Mouse (Mus musculus) intestine, postnatal 0 days (tissue): Measurements from ENCODE around the gene Dnajb2. TPM values are rescaled to one million over a fixed set of nuclear protein-coding genes. Genes with fewer than 3 reads are reported as not detected.

Experiments used
- ATAC-seq: fragments of 200-750 bp; cut with Nextera tagmentation; 2 replicates; pipeline ENCODE4 v1.8.0; 2017; ENCODE audit warnings: mild to moderate bottlenecking, moderate TSS enrichment, moderate library complexity
- H3K27ac ChIP-seq: fragments of 300-500 bp; sonication (generic); 2 replicates; pipeline ENCODE4 v1.5.1; 2014; ENCODE audit warnings: mild to moderate bottlenecking, low read depth, low read length, moderate library complexity
- H3K27me3 ChIP-seq: fragments of 300-500 bp; sonication (generic); replicated peaks from 2 replicates; pipeline ENCODE4 v1.6.1; 2014; ENCODE audit warnings: low read length, mixed read lengths; ENCODE audit not compliant: control insufficient read depth, insufficient read depth
- H3K36me3 ChIP-seq: fragments of 300-500 bp; sonication (generic); 2 replicates; pipeline ENCODE4 v1.6.1; 2014; ENCODE audit warnings: mild to moderate bottlenecking, moderate library complexity; ENCODE audit not compliant: control insufficient read depth, insufficient read depth
- H3K4me1 ChIP-seq: fragments of 300-500 bp; sonication (generic); replicated peaks from 2 replicates; pipeline ENCODE4 v1.6.1; 2014; ENCODE audit warnings: antibody characterized with exemption, low read length, mixed read lengths; ENCODE audit not compliant: control insufficient read depth, insufficient read depth
- H3K4me2 ChIP-seq: fragments of 300-500 bp; sonication (generic); replicated peaks from 2 replicates; pipeline ENCODE4 v1.6.1; 2014; ENCODE audit warnings: low read depth, mild to moderate bottlenecking, moderate library complexity
- H3K4me3 ChIP-seq: fragments of 300-500 bp; sonication (generic); 2 replicates; pipeline ENCODE4 v1.5.1; 2014; ENCODE audit warnings: low read depth, low read length
- H3K9ac ChIP-seq: fragments of 300-500 bp; sonication (generic); 2 replicates; pipeline ENCODE4 v1.6.1; 2014; ENCODE audit warnings: mild to moderate bottlenecking, low read depth, low read length
- H3K9me3 ChIP-seq: fragments of 300-500 bp; sonication (generic); 2 replicates; pipeline ENCODE4 v1.6.1; 2016; ENCODE audit warnings: mixed run types; ENCODE audit not compliant: control insufficient read depth
- CTCF ChIP-seq: sonication (generic); IDR thresholded peaks from 2 replicates; pipeline ENCODE4 v1.5.1; 2016; ENCODE audit warnings: low read depth, mild to moderate bottlenecking, control low read depth, antibody characterized with exemption, moderate library complexity
- WGBS: fragments of 180-500 bp; shearing (Covaris S2); extraction: QIAGEN DNeasy Blood & Tissue Kit; methylation state at CpG from one replicate; pipeline ENCODE4 v1.1.7; 2014; 5-methylcytosine and 5-hydroxymethylcytosine counted together
- polyA plus RNA-seq: library from polyadenylated mRNA; unstranded; fragments of >200 nt; fragmentation: Nextera tagmentation; extraction: Ambion mirVana; gene quantifications from 2 replicates; pipeline ENCODE4 v1.2.1, GENCODE M21; 2015

Dnajb2 gene
- polyA plus RNA-seq, 1 experiment from 2014 or later = 11.4 TPM

GRCm38 (mm10) chr1:75222926-75223325, 13.3 kb upstream of the Dnajb2 start:
- no peak for TF ChIP-seq CTCF
- no peak for ATAC-seq
- no peaks in the 10 kb centered on the region for H3K9me3 ChIP-seq
- H3K4me1 ChIP-seq = no peaks in the 10 kb centered on the region; the same call in 1 of the 2 replicates
- WGBS = 77% methylated on average over 6 of the region's 6 CpGs
- H3K27ac ChIP-seq = no peak overlapping the region
- H3K27me3 ChIP-seq = peaks cover 15% of the 10 kb centered on the region; the same call in 1 of the 2 replicates
- no peak overlapping the region for H3K4me3 ChIP-seq
- H3K9ac ChIP-seq = no peak overlapping the region
- H3K36me3 ChIP-seq = no peaks in the 10 kb centered on the region
- no peak overlapping the region for H3K4me2 ChIP-seq

- ATAC-seq = no peak
- Histone ChIP-seq H3K9me3 (no peaks in the 10 kb centered on the region), H3K36me3 (no peaks in the 10 kb centered on the region), H3K4me2 (no peak overlapping the region), H3K9ac (no peak overlapping the region), H3K27ac (no peak overlapping the region), H3K4me1 (no peaks in the 10 kb centered on the region; the same call in 1 of the 2 replicates), H3K27me3 (peaks cover 15% of the 10 kb centered on the region; the same call in 1 of the 2 replicates), H3K4me3 (no peak overlapping the region)
- no peak for TF ChIP-seq CTCF
- WGBS = 67% methylated on average over 6 of the region's 6 CpGs
These were observed 12.7 kb upstream of the Dnajb2 start for GRCm38 (mm10) chr1:75223532-75223931.

GRCm38 (mm10) chr1:75225473-75225872, 10.7 kb upstream of the Dnajb2 start:
- no peak for ATAC-seq
- 73% methylated on average over 3 of the region's 3 CpGs for WGBS
- TF ChIP-seq CTCF = no peak

GRCm38 (mm10) chr1:75226138-75226537, 10.1 kb upstream of the Dnajb2 start:
- TF ChIP-seq CTCF = no peak
- H3K36me3 ChIP-seq = no peaks in the 10 kb centered on the region
- H3K4me2 ChIP-seq = no peak overlapping the region
- H3K9me3 ChIP-seq = no peaks in the 10 kb centered on the region
- H3K27ac ChIP-seq = no peak overlapping the region
- H3K27me3 ChIP-seq = peaks cover 3% of the 10 kb centered on the region; the same call in 1 of the 2 replicates
- 62% methylated on average over 2 of the region's 2 CpGs for WGBS
- no peaks in the 10 kb centered on the region for H3K4me1 ChIP-seq
- H3K9ac ChIP-seq = no peak overlapping the region
- no peak for ATAC-seq
- no peak overlapping the region for H3K4me3 ChIP-seq

More at GRCm38 (mm10) chr1:75225473-75225872, 10.7 kb upstream of the Dnajb2 start:
- Histone ChIP-seq H3K27me3 (peaks cover 10% of the 10 kb centered on the region; the same call in 1 of the 2 replicates), H3K9ac (no peak overlapping the region), H3K9me3 (no peaks in the 10 kb centered on the region), H3K4me3 (no peak overlapping the region), H3K27ac (no peak overlapping the region), H3K36me3 (no peaks in the 10 kb centered on the region), H3K4me2 (no peak overlapping the region), H3K4me1 (no peaks in the 10 kb centered on the region; the same call in 1 of the 2 replicates)

GRCm38 (mm10) chr1:75227653-75228052, 8.6 kb upstream of the Dnajb2 start:
- Histone ChIP-seq H3K4me2 (no peak overlapping the region), H3K27me3 (no peaks in the 10 kb centered on the region), H3K4me1 (no peaks in the 10 kb centered on the region), H3K9me3 (no peaks in the 10 kb centered on the region), H3K36me3 (no peaks in the 10 kb centered on the region), H3K27ac (no peak overlapping the region), H3K4me3 (no peak overlapping the region), H3K9ac (no peak overlapping the region)
- no peak for TF ChIP-seq CTCF
- ATAC-seq = no peak
- WGBS = 84% methylated on average over 1 of the region's 1 CpGs

GRCm38 (mm10) chr1:75229158-75229557, 7.0 kb upstream of the Dnajb2 start:
- H3K9me3 ChIP-seq = no peaks in the 10 kb centered on the region
- ATAC-seq = no peak
- 68% methylated on average over 4 of the region's 4 CpGs for WGBS
- H3K4me3 ChIP-seq = no peak overlapping the region
- H3K27ac ChIP-seq = no peak overlapping the region
- H3K4me2 ChIP-seq = no peak overlapping the region
- no peaks in the 10 kb centered on the region for H3K27me3 ChIP-seq
- no peaks in the 10 kb centered on the region for H3K36me3 ChIP-seq
- no peak for TF ChIP-seq CTCF
- no peak overlapping the region for H3K9ac ChIP-seq
- H3K4me1 ChIP-seq = no peaks in the 10 kb centered on the region
